Comparison of ENCODE assay signal across 8 mouse cellular contexts in the genomic region with DNA sequence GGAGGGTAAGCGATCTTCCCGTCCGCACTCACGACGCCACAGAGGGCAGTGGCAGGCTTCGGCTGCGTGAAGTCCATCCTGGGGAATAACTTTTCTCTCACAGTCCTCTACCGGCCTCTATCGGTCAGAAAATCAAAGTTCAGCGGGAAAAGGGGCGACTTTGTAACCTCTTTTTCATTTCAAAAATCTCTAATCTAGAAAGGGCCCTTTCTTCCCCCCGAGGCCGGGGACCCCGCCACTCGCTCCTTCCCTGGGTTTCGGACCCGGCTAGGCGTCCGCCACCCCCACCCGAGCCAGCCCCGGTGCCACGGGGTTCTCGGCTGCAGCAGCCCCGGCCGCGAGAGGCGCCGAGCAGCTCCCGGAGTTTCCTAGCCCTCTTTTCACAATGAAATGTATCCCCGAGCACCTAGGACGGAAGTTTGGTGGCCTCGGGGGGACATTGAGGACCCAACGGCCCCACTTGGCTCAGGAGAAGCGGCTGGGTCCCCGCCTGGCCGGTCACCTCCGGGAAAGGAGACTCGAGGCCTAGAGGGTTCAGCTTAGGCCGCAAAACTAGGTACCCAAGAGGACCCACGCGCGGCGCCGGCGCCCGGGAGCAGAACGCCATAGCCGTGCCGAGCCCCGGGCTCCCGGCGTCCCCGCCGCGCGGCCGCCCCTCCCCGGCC. TPM values are rescaled to one million over a fixed set of nuclear protein-coding genes. Genes with fewer than 3 reads are reported as not detected.
DNase-seq lines count a peak whose midpoint lies in the region; ATAC-seq and TF ChIP-seq lines count a peak whose summit lies in the region.

No protein-coding gene starts in this region.

- no peak for TF ChIP-seq EP300 in lung, postnatal 0 days (IDR thresholded peaks at IDR 0.05)

- H3K4me2 ChIP-seq in lung, postnatal 0 days (replicated peaks; ENCODE audit: low read depth, low read length): peak overlapping the region; percentile 96

- peak; percentile 38 for DNase-seq in MEL-GATA-1-ER (ENCODE audit: extremely low read depth, low read depth)
- peak; percentile 73 for DNase-seq in cerebellum, adult 8-10 months
- peak; percentile 76 for DNase-seq in hindbrain, embryonic 10.5 days (ENCODE audit: low spot score)
- DNase-seq in layer of hippocampus, adult 9-11 months: peak; percentile 39
- peak; percentile 93 for DNase-seq in lung, postnatal 0 days (ENCODE audit: low spot score)
- DNase-seq in ovary, postnatal 10 days (ENCODE audit: low spot score): peak; percentile 48
- peak; percentile 74 for DNase-seq in thymus, postnatal 0 days (ENCODE audit: low spot score)

- H3K27ac ChIP-seq in hindbrain, embryonic 10.5 days: peak overlapping the region; percentile 99
- peak overlapping the region; percentile 97 for H3K27ac ChIP-seq in lung, postnatal 0 days (ENCODE audit: low read length)

- H3K36me3 ChIP-seq in hindbrain, embryonic 10.5 days: peaks cover 32% of the 10 kb centered on the region
- no peaks in the 10 kb centered on the region for H3K36me3 ChIP-seq in lung, postnatal 0 days (ENCODE audit: insufficient read depth, low read length)

- H3K4me3 ChIP-seq in hindbrain, embryonic 10.5 days: peak overlapping the region; percentile 97
- peak overlapping the region; percentile 94 for H3K4me3 ChIP-seq in lung, postnatal 0 days (ENCODE audit: low read depth, low read length)

- H3K9ac ChIP-seq in lung, postnatal 0 days (replicated peaks; ENCODE audit: low read depth): peak overlapping the region; percentile 89

- peak; percentile 52 for ATAC-seq in frontal cortex, adult (ENCODE audit: low TSS enrichment)
- ATAC-seq in lung, postnatal 0 days: peak; percentile 41

- H3K4me1 ChIP-seq in hindbrain, embryonic 10.5 days (replicated peaks): peaks cover 24% of the 10 kb centered on the region
- peaks cover 6% of the 10 kb centered on the region; the same call in 1 of the 2 replicates for H3K4me1 ChIP-seq in lung, postnatal 0 days (ENCODE audit: insufficient read depth, low read depth, low read length)

- peak; percentile 85 for TF ChIP-seq CTCF in lung, postnatal 0 days (IDR thresholded peaks at IDR 0.05)

- WGBS in hindbrain, embryonic 10.5 days: under 1% methylated on average over 58 of the region's 58 CpGs
- 2% methylated on average over 52 of the region's 58 CpGs for WGBS in lung, postnatal 0 days

- no peaks in the 10 kb centered on the region for H3K27me3 ChIP-seq in hindbrain, embryonic 10.5 days (ENCODE audit: insufficient read depth, poor library complexity, severe bottlenecking)
- H3K27me3 ChIP-seq in lung, postnatal 0 days (replicated peaks; ENCODE audit: insufficient read depth, low read length): no peaks in the 10 kb centered on the region

- no peaks in the 10 kb centered on the region for H3K9me3 ChIP-seq in hindbrain, embryonic 10.5 days
- H3K9me3 ChIP-seq in lung, postnatal 0 days (ENCODE audit: low read length): no peaks in the 10 kb centered on the region

RNA-seq across cellular contexts. Expression of a gene that starts 1.1 kb away (rescaled TPM):
- 78.0 and 98.1 TPM in 2 replicates for polyA plus RNA-seq in hindbrain, embryonic 10.5 days (2016; fragmentation: Nextera tagmentation; extraction: Ambion mirVana)
- 19.8 and 24.7 TPM in 2 replicates for polyA plus RNA-seq in lung, postnatal 0 days (2015; fragmentation: Nextera tagmentation; extraction: Ambion mirVana)
- 59.6 and 66.5 TPM in 2 replicates for polyA plus RNA-seq in thymus, postnatal 0 days (2015; fragmentation: Nextera tagmentation; extraction: Ambion mirVana)

Comparison
In these comparisons a context has a peak if more than half of its experiments do, and no peak if none do; other contexts are left out.
1. Peak in every context shown above with its lines: DNase-seq, ATAC-seq, H3K4me3 ChIP-seq and H3K27ac ChIP-seq.
2. DNase-seq: peak in every context shown above with its lines; median percentile 93 in lung, postnatal 0 days; 76 in hindbrain, embryonic 10.5 days; 74 in thymus, postnatal 0 days; 73 in cerebellum, adult 8-10 months; 48 in ovary, postnatal 10 days; 39 in layer of hippocampus, adult 9-11 months; 38 in MEL-GATA-1-ER.